Mouse (Mus musculus): ENCODE data around the gene Fcgrt.

DNA sequence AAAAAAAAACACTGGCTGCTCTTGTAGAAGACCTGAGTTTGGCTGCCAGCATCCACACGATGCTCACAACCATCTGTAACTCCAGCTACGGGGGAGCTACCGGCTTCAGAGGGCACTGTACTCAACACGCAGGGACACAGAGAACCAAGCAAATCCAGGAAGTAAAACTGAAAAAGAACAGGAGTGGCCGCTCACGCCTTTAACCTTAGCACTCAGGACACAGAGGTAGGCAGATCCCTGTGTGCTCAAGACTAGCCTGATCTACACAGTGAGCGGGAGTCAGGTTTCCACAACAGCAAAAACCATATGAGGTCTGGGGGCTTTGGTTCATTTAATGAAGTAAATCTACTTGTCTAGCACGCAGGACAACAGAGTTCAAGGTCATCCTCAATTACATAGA, 1.8 kb upstream of the Fcgrt start:
- no peak for TF ChIP-seq CTCF (IDR thresholded peaks at IDR 0.05; ENCODE audit: low read depth, low read length)
- no peak for TF ChIP-seq POLR2A (IDR thresholded peaks at IDR 0.05; ENCODE audit: borderline replicate concordance, low read depth, low read length)

All from bone marrow macrophage, adult 2 months (primary cell).